Mouse (Mus musculus) gastrocnemius, postnatal 10 days (tissue): ENCODE measurements around the gene 2310033P09Rik. TPM values are rescaled to one million over a fixed set of nuclear protein-coding genes. Genes with fewer than 3 reads are reported as not detected.

Experiments used
- DNase-seq: peaks from one replicate; pipeline ENCODE4 v3.0.0; 2021; ENCODE audit warnings: mixed read lengths
- total RNA-seq, 2 experiments: library from RNA; stranded (reverse); gene quantifications; 2 replicates each; pipeline ENCODE4 v1.2.3; 2021

Gene 2310033P09Rik
- total RNA-seq, 2 experiments from 2014 or later, result 6.1 to 6.3 TPM

DNA sequence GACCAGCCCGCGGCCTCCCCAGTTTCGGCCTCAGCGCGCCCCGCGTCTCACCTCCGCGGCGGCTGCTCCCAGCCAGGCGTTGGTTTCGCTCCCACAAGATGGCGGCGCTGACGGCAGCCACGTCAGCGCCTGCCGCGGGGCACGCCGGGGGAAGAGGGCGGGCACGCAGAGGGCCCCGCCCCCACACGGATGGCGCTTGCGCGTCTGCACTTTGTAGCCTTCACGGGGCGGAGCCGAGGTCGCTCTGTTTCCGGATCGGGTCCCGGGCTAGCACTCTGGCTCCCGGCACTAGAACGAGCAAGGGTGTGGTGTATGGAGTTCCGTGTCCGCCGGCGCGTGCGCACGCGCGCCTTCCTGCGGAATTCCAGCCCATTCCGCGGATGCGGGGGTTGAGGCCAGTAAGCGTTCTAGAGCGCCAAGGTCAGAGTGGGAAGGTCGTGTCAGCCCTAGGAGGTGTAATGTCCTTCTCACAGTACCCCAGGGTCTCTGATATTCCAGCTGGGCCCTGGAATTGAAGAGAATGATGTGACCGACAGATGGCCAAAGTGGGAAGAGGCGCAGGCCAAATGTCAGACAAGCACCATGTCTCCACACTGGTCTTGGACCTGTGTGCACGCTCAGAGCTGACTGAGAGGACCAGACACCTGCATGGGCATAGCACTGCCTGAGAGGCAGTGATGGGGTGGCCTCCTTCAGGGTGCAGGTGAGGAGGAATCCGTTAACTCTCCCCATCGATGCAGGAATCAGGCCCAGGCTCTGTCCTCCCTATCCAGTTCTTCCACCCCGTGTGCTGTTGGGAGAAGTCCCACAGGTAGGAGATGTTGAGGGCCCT, 20.2 kb downstream of the 2310033P09Rik start, which contains the start of gene Arf1:
TSS of gene Arf1 (minus strand) at position 149 of the 832 bp plus-strand sequence.
- DNase-seq, result peak; percentile 97

DNA sequence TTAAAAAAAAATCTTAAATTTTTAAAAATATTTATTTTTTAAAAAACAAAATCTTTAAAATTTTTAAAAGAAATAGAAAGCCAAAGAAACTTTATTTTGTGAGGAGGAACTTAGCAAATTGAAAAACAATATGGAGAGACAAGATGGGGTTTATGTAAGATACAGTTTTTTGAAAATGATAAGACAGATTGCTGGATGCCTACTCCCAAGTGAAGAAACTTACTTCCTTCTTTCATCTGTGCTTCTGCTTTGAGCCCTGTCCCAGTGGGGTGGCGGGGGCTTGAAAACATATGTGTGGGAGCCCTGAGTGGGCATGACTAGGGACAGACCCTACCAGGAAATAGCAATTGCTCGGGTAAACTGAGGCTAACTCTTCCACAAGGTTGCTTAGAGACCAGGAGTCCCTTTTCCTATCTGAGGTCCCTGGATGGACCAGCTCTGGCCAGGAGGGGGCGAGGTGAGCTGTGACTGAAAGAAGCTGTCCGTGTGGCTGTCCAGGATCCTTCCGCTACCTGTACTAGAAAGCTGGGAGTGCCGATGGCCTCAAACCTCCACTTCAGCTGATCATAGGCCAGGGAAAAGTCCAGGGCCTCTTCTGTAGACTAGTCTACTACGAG, 22.1 kb downstream of the 2310033P09Rik start:
- DNase-seq, result peak; percentile 60

DNA sequence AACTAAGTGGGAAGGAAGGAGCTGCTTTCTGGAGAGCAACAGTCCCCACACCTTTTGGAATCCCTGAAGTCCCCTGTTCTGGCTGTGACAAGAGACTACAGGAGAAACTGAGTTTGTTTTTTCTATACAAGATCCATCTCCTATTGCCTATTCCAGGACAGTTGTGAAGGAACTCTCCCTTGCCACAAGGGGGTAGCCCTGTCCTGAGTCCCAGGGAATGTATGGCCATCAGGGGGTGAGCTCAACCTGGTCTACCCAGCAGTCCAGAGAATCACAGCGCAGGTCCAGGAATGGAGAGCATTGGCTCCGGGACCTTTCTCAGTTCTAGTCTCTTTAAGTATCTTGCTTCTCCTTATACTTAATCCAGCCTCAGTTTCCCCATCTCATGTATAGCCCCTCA, 24.7 kb downstream of the 2310033P09Rik start:
- no peak for DNase-seq

DNA sequence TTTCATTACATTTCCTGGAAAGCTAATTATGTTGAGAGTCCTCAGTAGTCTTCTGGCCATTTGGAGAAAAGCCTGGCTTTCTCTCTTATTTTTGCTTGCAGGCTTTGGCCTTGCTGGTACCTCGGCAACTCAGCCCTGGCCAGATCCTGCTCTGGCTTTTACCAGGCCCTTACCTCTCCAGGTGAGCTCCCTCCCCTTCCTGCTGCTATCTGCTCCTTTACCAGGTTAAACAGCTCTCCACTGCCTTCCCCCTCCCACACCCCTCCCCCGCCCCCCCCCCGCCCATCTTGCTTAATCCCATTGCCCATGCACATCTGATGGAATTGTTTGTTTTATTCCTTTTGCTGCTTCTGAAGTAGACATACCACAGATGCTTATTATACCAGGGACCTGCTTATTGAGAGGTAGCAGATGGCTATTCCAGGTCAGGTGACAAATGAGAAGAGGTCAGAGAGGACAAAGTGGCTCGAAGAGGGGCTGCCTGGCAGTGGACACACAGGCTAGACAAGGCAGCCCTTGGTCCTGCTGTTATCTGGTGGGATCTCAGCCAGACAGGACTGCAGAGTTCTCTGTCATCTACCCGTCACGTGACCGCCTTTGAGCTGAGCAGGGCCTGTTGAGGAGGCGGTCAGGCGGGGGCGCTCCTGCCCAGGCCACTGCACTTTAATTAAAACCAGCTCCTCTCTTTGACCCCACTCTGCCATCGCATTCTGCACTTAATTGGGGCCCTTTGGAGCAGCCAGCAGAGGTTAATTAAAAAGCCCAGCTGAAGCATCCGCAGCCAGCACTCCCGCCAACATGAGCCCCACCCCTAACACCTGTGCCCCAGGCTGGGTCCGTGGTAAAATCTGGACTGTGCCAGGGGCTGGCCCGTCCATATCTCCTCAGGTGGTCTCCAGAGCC, 30.7 kb downstream of the 2310033P09Rik start:
- peak; percentile 50 for DNase-seq

DNA sequence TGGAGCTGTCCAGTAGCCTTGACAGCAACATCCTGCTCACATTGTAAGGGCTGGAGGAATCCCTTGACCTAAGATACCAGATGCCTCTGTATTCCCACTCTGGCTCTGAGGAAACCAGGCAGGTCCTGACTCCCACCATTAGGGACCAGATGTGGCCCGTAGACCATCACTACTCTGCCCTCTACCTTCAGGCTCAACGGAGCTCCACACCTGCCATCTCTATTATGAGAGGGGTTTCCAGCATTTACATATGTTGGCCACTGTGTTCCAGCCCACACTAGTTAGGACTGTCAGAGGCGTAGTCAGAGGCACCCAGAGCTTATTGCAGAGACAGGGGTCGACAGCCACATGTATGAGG, 31.3 kb downstream of the 2310033P09Rik start:
- no peak for DNase-seq

DNA sequence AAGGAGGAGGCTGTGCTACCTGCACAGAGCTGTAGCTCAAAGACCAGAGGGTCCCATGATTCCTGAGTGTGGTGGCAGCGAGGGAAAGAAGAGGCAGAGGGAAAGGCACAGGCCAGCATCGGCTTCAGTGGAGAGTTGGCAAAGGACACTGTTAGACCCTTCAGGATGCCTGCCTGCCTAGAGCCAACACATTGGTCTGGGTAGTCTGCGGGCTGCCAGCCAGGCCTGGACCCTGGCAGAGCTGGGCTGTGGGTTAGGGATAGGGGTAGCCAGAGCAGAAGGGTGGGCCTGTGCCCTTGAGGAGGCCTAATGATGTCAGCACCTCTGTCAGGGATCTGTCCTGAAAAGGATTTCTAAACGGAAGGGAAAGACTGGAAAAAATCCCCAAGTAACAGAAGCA, 31.7 kb downstream of the 2310033P09Rik start:
- no peak for DNase-seq

DNA sequence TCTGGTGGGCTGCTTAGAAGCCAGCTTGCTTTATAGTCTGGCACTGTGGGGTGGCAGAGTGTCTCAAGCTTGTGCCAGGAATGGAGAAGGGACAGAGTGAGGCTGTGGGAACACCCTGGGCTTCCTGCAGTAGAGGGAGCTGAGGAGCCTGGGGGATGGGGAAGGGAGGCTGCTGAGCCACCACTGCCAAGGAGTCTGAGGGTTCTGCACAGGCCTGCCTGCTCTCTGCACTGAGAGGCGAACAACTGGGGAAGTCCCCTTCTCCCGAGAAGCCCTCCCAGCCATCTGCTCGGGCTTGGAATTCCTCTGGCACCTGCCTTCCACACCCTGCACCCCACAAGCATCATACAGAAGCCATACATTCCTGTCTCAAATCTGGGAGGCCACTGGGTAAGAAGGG, 33.7 kb downstream of the 2310033P09Rik start:
- no peak for DNase-seq

DNA sequence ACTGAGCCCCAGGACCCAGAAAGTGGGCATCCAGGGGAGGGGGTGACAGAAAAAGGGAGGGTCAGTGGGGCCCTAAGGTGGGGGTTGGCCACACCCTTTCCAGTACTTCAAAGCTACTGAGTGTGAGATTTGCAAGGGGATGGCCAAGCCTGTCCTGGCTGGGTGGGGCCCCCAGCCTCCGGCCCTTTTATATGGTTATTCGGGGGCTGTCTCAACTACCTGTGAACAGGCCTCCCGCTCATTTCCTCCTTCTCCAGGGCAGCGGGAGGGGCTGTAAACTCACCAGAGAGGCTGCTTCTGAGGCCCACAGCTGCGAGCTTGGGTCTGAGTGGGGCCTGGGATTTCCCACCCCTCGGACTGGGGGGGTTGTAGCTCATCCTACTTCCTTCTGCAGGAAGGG, 35.7 kb downstream of the 2310033P09Rik start:
- no peak for DNase-seq

DNA sequence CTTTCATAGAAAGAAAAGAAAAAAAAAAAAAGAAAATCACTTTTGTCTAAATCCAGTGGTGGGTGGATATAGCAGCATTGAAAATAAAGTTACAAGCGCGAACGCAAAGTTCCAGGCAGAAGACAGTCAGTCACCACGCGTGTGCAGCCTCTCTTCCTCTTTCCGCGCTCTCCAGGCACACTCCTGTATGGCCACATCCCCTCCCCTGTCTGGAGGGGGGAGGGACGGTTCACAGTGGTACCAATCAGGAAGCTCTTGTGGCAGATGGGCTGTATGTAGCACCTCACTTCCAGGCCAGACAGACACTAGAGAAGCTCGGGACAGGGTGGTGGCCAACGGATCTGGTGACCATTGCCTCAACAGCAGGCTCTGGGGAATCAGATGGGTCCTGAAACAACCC, 40.0 kb downstream of the 2310033P09Rik start:
- no peak for DNase-seq

DNA sequence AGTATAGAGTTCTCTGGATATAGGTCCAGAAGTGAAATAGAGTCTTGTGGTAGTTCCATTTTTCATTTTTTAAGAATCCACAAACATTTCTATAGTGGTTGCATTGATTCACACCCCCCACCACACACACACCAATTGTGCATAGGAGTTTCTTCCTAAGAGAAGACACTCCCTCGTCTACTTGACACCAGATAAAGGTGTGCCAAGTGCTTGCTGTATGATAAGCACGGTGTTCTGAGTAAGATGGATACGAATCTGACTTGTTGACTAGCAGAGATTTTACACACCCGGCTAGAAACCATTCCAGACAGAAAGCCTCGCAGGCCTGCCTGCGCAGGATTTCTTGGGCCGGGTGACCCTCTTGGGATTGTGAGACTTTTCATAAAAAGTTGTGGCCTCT, 51.5 kb downstream of the 2310033P09Rik start:
- no peak for DNase-seq

Other genes starting within 250 kb of the 2310033P09Rik start
- 10 to 100 TPM; 11.1 to 15.4 TPM for gene Trim11, start 230.2 kb upstream of the 2310033P09Rik start, total RNA-seq
- 100 to 1,000 TPM; 664 to 666 TPM for gene Obscn, start 71.9 kb upstream of the 2310033P09Rik start, total RNA-seq
- gene Iba57, start 44.6 kb upstream of the 2310033P09Rik start, total RNA-seq, result 10 to 100 TPM in 1 of 2 experiments, 1 to 10 TPM in 1; 9.4 to 10.6 TPM
- gene Gjc2, start 25.1 kb upstream of the 2310033P09Rik start, total RNA-seq, result 1 to 10 TPM in 1 of 2 experiments, under 1 TPM in 1; 0.78 to 1.2 TPM
- gene Guk1, start 16.1 kb upstream of the 2310033P09Rik start, total RNA-seq, result 10 to 100 TPM; 20.8 to 22.0 TPM
- 10 to 100 TPM; 36.7 to 38.0 TPM for gene Mrpl55, start 5.8 kb upstream of the 2310033P09Rik start, total RNA-seq
- gene Arf1, start 19.9 kb downstream of the 2310033P09Rik start, total RNA-seq, result 100 to 1,000 TPM; 222 to 228 TPM
- not detected for gene Wnt3a, start 82.4 kb downstream of the 2310033P09Rik start, total RNA-seq
- 10 to 100 TPM; 11.1 to 11.8 TPM for gene Wnt9a, start 98.6 kb downstream of the 2310033P09Rik start, total RNA-seq
- gene Prss38, start 167.3 kb downstream of the 2310033P09Rik start, total RNA-seq, result not detected
- gene Jmjd4, start 241.7 kb downstream of the 2310033P09Rik start, total RNA-seq, result 1 to 10 TPM; 7.9 to 8.2 TPM
- gene Snap47, start 242.9 kb downstream of the 2310033P09Rik start, total RNA-seq, result 10 to 100 TPM; 25.8 to 28.0 TPM